Mouse (Mus musculus) brain, embryonic 14.5 days (tissue): ENCODE measurements at regions not wholly inside any gene's neighbourhood (a gene's known extent, or its start where the extent isn't known, plus 50 kb on each side); places are given as distances from the start of the nearest gene placed in this dataset.

Experiments used
- CTCF ChIP-seq: fragments of 200-500 bp; IDR thresholded peaks from 2 replicates; pipeline ENCODE4 v1.5.1; 2012; ENCODE audit warnings: inconsistent platforms, mild to moderate bottlenecking, moderate library complexity, borderline replicate concordance; ENCODE audit not compliant: insufficient read depth, insufficient read length; ENCODE audit errors: extremely low read depth
- POLR2A ChIP-seq: fragments of 200-500 bp; IDR thresholded peaks from 2 replicates; pipeline ENCODE4 v1.6.1; 2012; ENCODE audit warnings: mild to moderate bottlenecking, inconsistent platforms, borderline replicate concordance; ENCODE audit not compliant: poor library complexity, insufficient read depth, insufficient read length, severe bottlenecking; ENCODE audit errors: extremely low read depth

- TF ChIP-seq POLR2A (no peak), CTCF (no peak)
Observed at GRCm38 (mm10) chr1:104226901-104227300, 541.4 kb upstream of the Cdh20 start.
